Mouse (Mus musculus): Measurements from ENCODE around the gene Tprkb.
"Not testable (repeated sequence)": the region's sequence is repeated elsewhere in the genome, so short reads cannot be mapped to it uniquely, and the experiment has no call there.

The Tprkb gene

GRCm38 (mm10) chr6:85915539-85916513, 4.2 kb downstream of the Tprkb start, which contains the start of gene Nat8f1:
Nat8f1 (minus strand) TSS chr6:85915687.
- peak; percentile 87 to 88 for DNase-seq (ENCODE audit: low spot score in 2 of 2)

GRCm38 (mm10) chr6:85916596-85916995, 4.9 kb downstream of the Tprkb start:
- DNase-seq (ENCODE audit: low spot score in 2 of 2) = no peak

- not testable (repeated sequence) for DNase-seq (ENCODE audit: low spot score in 2 of 2)
Observed at GRCm38 (mm10) chr6:85918341-85918740, 6.7 kb downstream of the Tprkb start.

GRCm38 (mm10) chr6:85919401-85919800, 7.7 kb downstream of the Tprkb start:
- no peak for DNase-seq (ENCODE audit: low spot score in 2 of 2)

- no peak for DNase-seq (ENCODE audit: low spot score in 2 of 2)
Observed at GRCm38 (mm10) chr6:85923643-85924042, 12.0 kb downstream of the Tprkb start.

GRCm38 (mm10) chr6:85926709-85927108, 15.0 kb downstream of the Tprkb start:
- DNase-seq (ENCODE audit: low spot score in 2 of 2) = no peak

- no peak for DNase-seq (ENCODE audit: low spot score in 2 of 2)
Observed at GRCm38 (mm10) chr6:85927476-85928464, 16.1 kb downstream of the Tprkb start.

GRCm38 (mm10) chr6:85929312-85929711, 17.6 kb downstream of the Tprkb start:
- DNase-seq (ENCODE audit: low spot score in 2 of 2) = no peak

- DNase-seq (ENCODE audit: low spot score in 2 of 2) = no peak
Observed at GRCm38 (mm10) chr6:85934047-85934446, 22.4 kb downstream of the Tprkb start.

- no peak for DNase-seq (ENCODE audit: low spot score in 2 of 2)
Observed at GRCm38 (mm10) chr6:85935646-85936045, 24.0 kb downstream of the Tprkb start.

GRCm38 (mm10) chr6:85936508-85937465, 25.1 kb downstream of the Tprkb start:
- DNase-seq (ENCODE audit: low spot score in 2 of 2) = peak; percentile 74

GRCm38 (mm10) chr6:85938701-85939100, 27.0 kb downstream of the Tprkb start:
- no peak for DNase-seq (ENCODE audit: low spot score in 2 of 2)

- DNase-seq (ENCODE audit: low spot score in 2 of 2) = no peak
Observed at GRCm38 (mm10) chr6:85942469-85942868, 30.8 kb downstream of the Tprkb start.

- no peak for DNase-seq (ENCODE audit: low spot score in 2 of 2)
Observed at GRCm38 (mm10) chr6:85948549-85948948, 36.9 kb downstream of the Tprkb start.

GRCm38 (mm10) chr6:85957581-85957980, 45.9 kb downstream of the Tprkb start:
- DNase-seq (ENCODE audit: low spot score in 2 of 2) = no peak

GRCm38 (mm10) chr6:85961101-85962091, 49.7 kb downstream of the Tprkb start, which contains the start of gene Dusp11:
Dusp11 (minus strand) TSS chr6:85961667.
- DNase-seq (ENCODE audit: low spot score in 2 of 2) = peak; percentile 88 to 91

GRCm38 (mm10) chr6:85966081-85966480, 54.4 kb downstream of the Tprkb start:
- not testable (repeated sequence) for DNase-seq (ENCODE audit: low spot score in 2 of 2)

- no peak for DNase-seq (ENCODE audit: low spot score in 2 of 2)
Observed at GRCm38 (mm10) chr6:85966686-85967085, 55.0 kb downstream of the Tprkb start.

GRCm38 (mm10) chr6:85969889-85970288, 58.2 kb downstream of the Tprkb start:
- no peak for DNase-seq (ENCODE audit: low spot score in 2 of 2)
